Mouse (Mus musculus) bone marrow macrophage, adult 2 months (primary cell): ENCODE data around the gene Ttbk1.

Source experiments
- CTCF ChIP-seq: IDR thresholded peaks from 2 replicates; pipeline ENCODE4 v1.5.1; 2012; ENCODE audit warnings: low read depth, mild to moderate bottlenecking, low read length, moderate library complexity
- POLR2A ChIP-seq: IDR thresholded peaks from 2 replicates; pipeline ENCODE4 v1.6.1; 2012; ENCODE audit warnings: mild to moderate bottlenecking, low read depth, low read length, borderline replicate concordance

- TF ChIP-seq CTCF (no peak), POLR2A (no peak)
These were observed 42.5 kb downstream of the Ttbk1 start for GRCm38 (mm10) chr17:46444839-46445579.
